Mouse (Mus musculus) hindbrain, embryonic 11.5 days (tissue): ENCODE measurements at regions not wholly inside any gene's neighbourhood (a gene's known extent, or its start where the extent isn't known, plus 50 kb on each side); places are given as distances from the start of the nearest gene placed in this dataset.
"Not testable (repeated sequence)": the region's sequence is repeated elsewhere in the genome, so short reads cannot be mapped to it uniquely, and the experiment has no call there.

Experiments
- ATAC-seq: fragments of 200-750 bp; cut with Nextera tagmentation; 2 replicates; pipeline ENCODE4 v1.8.0; 2017; ENCODE audit warnings: mild to moderate bottlenecking, moderate TSS enrichment, moderate library complexity; ENCODE audit not compliant: low FRiP score
- DNase-seq: peaks from one replicate; pipeline ENCODE4 v3.0.0-alpha.2; 2015; ENCODE audit warnings: low spot score
- H3K27ac ChIP-seq: fragments of 300-500 bp; sonication (generic); 2 replicates; pipeline ENCODE4 v1.5.1; 2014; ENCODE audit warnings: mild to moderate bottlenecking, low read depth, low read length
- H3K27me3 ChIP-seq: fragments of 300-500 bp; sonication (generic); 2 replicates; pipeline ENCODE4 v1.6.1; 2014; ENCODE audit warnings: mild to moderate bottlenecking, low read length, moderate library complexity, mixed read lengths; ENCODE audit not compliant: control insufficient read depth, insufficient read depth
- H3K36me3 ChIP-seq: fragments of 300-500 bp; sonication (generic); 2 replicates; pipeline ENCODE4 v1.6.1; 2014; ENCODE audit warnings: mild to moderate bottlenecking, low read length, moderate library complexity, mixed read lengths; ENCODE audit not compliant: control insufficient read depth, insufficient read depth
- H3K4me1 ChIP-seq: fragments of 300-500 bp; sonication (generic); replicated peaks from 2 replicates; pipeline ENCODE4 v1.6.1; 2014; ENCODE audit warnings: low read length, mixed read lengths; ENCODE audit not compliant: control insufficient read depth, insufficient read depth
- H3K4me2 ChIP-seq: fragments of 300-500 bp; sonication (generic); replicated peaks from 2 replicates; pipeline ENCODE4 v1.6.1; 2014; ENCODE audit warnings: mild to moderate bottlenecking, low read depth, low read length
- H3K4me3 ChIP-seq: fragments of 300-500 bp; sonication (generic); 2 replicates; pipeline ENCODE4 v1.5.1; 2014; ENCODE audit warnings: low read depth, low read length
- H3K9ac ChIP-seq: fragments of 300-500 bp; sonication (generic); 2 replicates; pipeline ENCODE4 v1.6.1; 2014; ENCODE audit warnings: low read depth, low read length
- H3K9me3 ChIP-seq: fragments of 300-500 bp; sonication (generic); 2 replicates; pipeline ENCODE4 v1.6.1; 2016; ENCODE audit warnings: low read length; ENCODE audit not compliant: control insufficient read depth
- WGBS: fragments of 180-500 bp; shearing (Covaris S2); extraction: QIAGEN DNeasy Blood & Tissue Kit; methylation state at CpG from one replicate; pipeline ENCODE4 v1.1.7; 2014; 5-methylcytosine and 5-hydroxymethylcytosine counted together

- H3K27me3 ChIP-seq, H3K4me3 ChIP-seq, H3K4me1 ChIP-seq, H3K9ac ChIP-seq, H3K4me2 ChIP-seq, H3K27ac ChIP-seq, DNase-seq, H3K36me3 ChIP-seq, H3K9me3 ChIP-seq, ATAC-seq: not testable (repeated sequence)
- WGBS, result no CpG with 5 or more reads among the region's 3 CpGs
These were observed 68.3 kb upstream of the Gm21119 start for GRCm38 (mm10) chr8:20546401-20546800.

DNA sequence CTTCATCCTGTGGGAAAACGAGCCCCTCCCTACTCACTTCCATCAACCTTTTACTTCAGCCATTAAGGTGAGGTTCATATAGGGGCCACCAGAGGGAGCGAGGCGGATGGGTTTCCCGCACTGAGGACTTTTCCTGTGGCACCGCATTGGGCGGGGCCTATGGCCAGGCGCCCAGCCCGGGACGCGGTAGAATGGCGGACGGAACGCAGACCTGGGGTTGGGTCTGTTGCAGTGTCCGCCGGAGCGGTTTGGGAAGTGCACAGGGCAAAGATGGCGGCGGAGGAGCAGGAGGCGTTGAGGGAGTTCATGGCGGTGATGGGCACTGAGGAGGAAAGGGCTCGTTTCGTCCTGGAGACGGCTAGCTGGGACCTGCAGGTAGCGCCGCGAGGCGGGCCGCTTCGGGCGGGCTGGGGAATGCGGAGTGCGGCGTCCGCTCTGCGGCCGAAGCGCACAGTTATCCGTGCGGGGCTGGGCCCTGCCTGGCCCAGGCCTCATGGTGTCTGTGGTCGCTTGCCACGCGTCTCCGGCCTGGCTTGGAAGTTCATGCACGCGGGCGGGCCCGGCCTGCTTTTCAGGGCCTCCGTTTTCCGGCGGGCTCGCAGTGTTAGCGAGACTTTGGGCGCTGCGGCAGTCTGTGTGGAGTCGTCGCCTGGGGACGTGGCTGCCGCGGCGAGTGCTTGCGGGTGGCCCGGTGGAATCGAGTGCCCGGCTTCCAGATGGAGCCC, 64.5 kb upstream of the Gm21119 start:
- not testable (repeated sequence) for H3K27me3 ChIP-seq, H3K9me3 ChIP-seq, H3K4me1 ChIP-seq, H3K27ac ChIP-seq, H3K36me3 ChIP-seq
- Histone ChIP-seq H3K4me2 (peak overlapping the region; percentile 8; the same call in 1 of the 2 replicates), H3K4me3 (peak overlapping the region; percentile 47), H3K9ac (peak overlapping the region; percentile 67)
- ATAC-seq (peak; percentile 100), DNase-seq (peak; percentile 50)
- 12% methylated on average over 58 of the region's 64 CpGs for WGBS

DNA sequence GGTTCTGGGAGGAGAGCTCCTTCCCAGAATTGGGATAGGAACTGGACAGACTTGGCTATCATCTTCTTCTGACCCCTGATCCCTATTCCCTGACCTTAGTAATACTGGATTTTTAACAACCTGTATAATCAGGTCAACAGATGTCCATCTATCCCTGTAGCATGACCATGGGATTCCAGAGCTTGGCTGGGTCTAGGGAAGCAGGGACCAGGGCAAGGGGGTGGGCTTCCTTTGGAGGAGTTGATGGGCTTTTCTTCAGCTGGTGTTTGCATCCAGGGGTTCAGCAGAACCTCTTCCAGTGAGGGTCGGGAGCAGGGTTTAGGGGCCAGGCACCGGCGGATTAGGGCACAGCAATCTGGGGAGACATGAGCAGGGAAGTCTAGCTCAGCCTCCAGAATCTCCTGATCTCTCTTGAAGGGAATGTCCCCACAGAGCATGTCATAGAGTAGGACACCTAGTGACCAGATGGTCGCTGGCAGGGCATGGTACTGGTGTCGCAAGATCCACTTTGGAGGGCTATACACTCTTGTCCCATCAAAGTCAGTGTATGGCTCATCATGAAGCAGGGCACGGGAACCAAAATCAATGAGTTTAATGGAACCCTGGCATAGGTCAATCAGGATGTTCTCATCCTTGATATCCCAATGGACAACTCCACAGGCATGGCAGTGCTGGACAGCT, 58.1 kb upstream of the Gm21119 start:
- H3K9ac ChIP-seq, DNase-seq, H3K36me3 ChIP-seq, H3K4me1 ChIP-seq, H3K27me3 ChIP-seq, H3K4me3 ChIP-seq, H3K4me2 ChIP-seq, H3K9me3 ChIP-seq, H3K27ac ChIP-seq: not testable (repeated sequence)
- WGBS, result no CpG with 5 or more reads among the region's 6 CpGs
- peak; percentile 53 for ATAC-seq

DNA sequence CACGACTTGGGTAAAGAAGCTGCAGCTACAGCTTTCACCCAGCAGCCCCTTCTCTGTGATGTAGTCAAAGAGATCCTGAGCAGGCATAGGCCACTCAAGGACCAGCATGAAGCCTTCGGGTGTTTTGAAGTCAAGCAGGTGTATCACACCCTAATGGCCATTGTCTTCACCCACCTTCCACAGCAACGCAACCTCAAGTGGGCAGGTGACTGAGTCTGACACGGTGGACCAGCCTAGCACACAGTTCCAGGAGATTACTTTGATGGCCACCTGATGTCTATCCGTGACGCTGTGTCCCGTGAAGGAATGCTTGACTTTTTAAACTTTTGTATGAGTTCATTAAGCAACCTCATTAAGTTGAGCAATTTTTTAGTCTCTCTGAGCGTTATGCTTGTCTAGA, 57.5 kb upstream of the Gm21119 start:
- not testable (repeated sequence) for H3K9me3 ChIP-seq, H3K4me2 ChIP-seq, H3K4me3 ChIP-seq, H3K36me3 ChIP-seq, H3K27ac ChIP-seq, H3K9ac ChIP-seq, H3K4me1 ChIP-seq, H3K27me3 ChIP-seq
- peak; percentile 86 for ATAC-seq
- DNase-seq, result peak; percentile 0
- 88% methylated on average over 7 of the region's 8 CpGs for WGBS

GRCm38 (mm10) chr8:20557609-20558008, 57.1 kb upstream of the Gm21119 start:
- not testable (repeated sequence) for H3K4me3 ChIP-seq, H3K27me3 ChIP-seq, H3K36me3 ChIP-seq, H3K9me3 ChIP-seq, H3K4me2 ChIP-seq, H3K9ac ChIP-seq, DNase-seq, H3K4me1 ChIP-seq, H3K27ac ChIP-seq
- 36% methylated on average over 30 of the region's 47 CpGs for WGBS
- ATAC-seq, result peak; percentile 97
